Mouse (Mus musculus) lung, postnatal 0 days (tissue): ENCODE results near the gene Cacna2d3. TPM values are rescaled to one million over a fixed set of nuclear protein-coding genes. Genes with fewer than 3 reads are reported as not detected.

Experiments
- ATAC-seq: fragments of 200-750 bp; cut with Nextera tagmentation; 2 replicates; pipeline ENCODE4 v1.8.0; 2017; ENCODE audit warnings: moderate library complexity
- DNase-seq: peaks from one replicate; pipeline ENCODE4 v3.0.0-alpha.2; 2016; ENCODE audit warnings: low spot score
- H3K27ac ChIP-seq: fragments of 300-500 bp; sonication (generic); 2 replicates; pipeline ENCODE4 v1.5.1; 2014; ENCODE audit warnings: antibody characterized with exemption, mild to moderate bottlenecking, low read length, mixed read lengths
- H3K27me3 ChIP-seq: fragments of 300-500 bp; sonication (generic); replicated peaks from 2 replicates; pipeline ENCODE4 v1.6.1; 2014; ENCODE audit warnings: low read length, mixed read lengths; ENCODE audit not compliant: insufficient read depth
- H3K36me3 ChIP-seq: fragments of 300-500 bp; sonication (generic); 2 replicates; pipeline ENCODE4 v1.6.1; 2014; ENCODE audit warnings: low read length, mixed read lengths; ENCODE audit not compliant: insufficient read depth
- H3K4me1 ChIP-seq: fragments of 300-500 bp; sonication (generic); 2 replicates; pipeline ENCODE4 v1.6.1; 2014; ENCODE audit warnings: antibody characterized with exemption, low read depth, low read length, mixed read lengths; ENCODE audit not compliant: insufficient read depth
- H3K4me2 ChIP-seq: fragments of 300-500 bp; sonication (generic); replicated peaks from 2 replicates; pipeline ENCODE4 v1.6.1; 2014; ENCODE audit warnings: low read depth, mild to moderate bottlenecking, low read length, moderate library complexity, mixed read lengths
- H3K4me3 ChIP-seq: fragments of 300-500 bp; sonication (generic); 2 replicates; pipeline ENCODE4 v1.5.1; 2014; ENCODE audit warnings: low read depth, low read length
- H3K9ac ChIP-seq: fragments of 300-500 bp; sonication (generic); replicated peaks from 2 replicates; pipeline ENCODE4 v1.6.1; 2014; ENCODE audit warnings: low read depth, mild to moderate bottlenecking
- H3K9me3 ChIP-seq: fragments of 300-500 bp; sonication (generic); 2 replicates; pipeline ENCODE4 v1.6.1; 2016; ENCODE audit warnings: low read length, mixed read lengths
- CTCF ChIP-seq: IDR thresholded peaks from 2 replicates; pipeline ENCODE4 v1.5.1; 2016; ENCODE audit warnings: antibody characterized with exemption, mild to moderate bottlenecking
- EP300 ChIP-seq: IDR thresholded peaks from 2 replicates; pipeline ENCODE4 v1.6.1; 2016; ENCODE audit warnings: antibody characterized with exemption, mild to moderate bottlenecking, control low read depth
- WGBS: fragments of 180-500 bp; shearing (Covaris S2); extraction: QIAGEN DNeasy Blood & Tissue Kit; methylation state at CpG from one replicate; pipeline ENCODE4 v1.1.7; 2014; 5-methylcytosine and 5-hydroxymethylcytosine counted together
- polyA plus RNA-seq: library from polyadenylated mRNA; unstranded; fragments of >200 nt; fragmentation: Nextera tagmentation; extraction: Ambion mirVana; gene quantifications from 2 replicates; pipeline ENCODE4 v1.2.1, GENCODE M21; 2015

Cacna2d3 gene
- polyA plus RNA-seq, 1 experiment from 2014 or later = 0.50 TPM

- Histone ChIP-seq H3K27me3 (no peaks in the 10 kb centered on the region), H3K9ac (no peak overlapping the region), H3K9me3 (no peaks in the 10 kb centered on the region), H3K4me3 (no peak overlapping the region), H3K4me1 (no peaks in the 10 kb centered on the region), H3K27ac (no peak overlapping the region), H3K4me2 (no peak overlapping the region), H3K36me3 (no peaks in the 10 kb centered on the region)
- WGBS = 65% methylated on average over 7 of the region's 7 CpGs
- ATAC-seq (no peak), DNase-seq (no peak)
- no peak for TF ChIP-seq EP300
- TF ChIP-seq CTCF = no peak
These were observed 636.0 kb downstream of the Cacna2d3 start for GRCm38 (mm10) chr14:29085493-29086159.

- Histone ChIP-seq H3K4me2 (no peak overlapping the region), H3K4me3 (no peak overlapping the region), H3K9me3 (no peaks in the 10 kb centered on the region), H3K27ac (no peak overlapping the region), H3K27me3 (no peaks in the 10 kb centered on the region), H3K4me1 (no peaks in the 10 kb centered on the region), H3K9ac (no peak overlapping the region), H3K36me3 (no peaks in the 10 kb centered on the region)
- 74% methylated on average over 1 of the region's 1 CpGs for WGBS
- no peak for DNase-seq
- ATAC-seq = no peak
- TF ChIP-seq EP300 (no peak), CTCF (no peak)
These were observed 639.5 kb downstream of the Cacna2d3 start for GRCm38 (mm10) chr14:29082171-29082570.

- ATAC-seq (peak; percentile 17; the same call in 1 of the 2 replicates), DNase-seq (peak; percentile 35)
- Histone ChIP-seq H3K4me2 (no peak overlapping the region), H3K9me3 (no peaks in the 10 kb centered on the region), H3K9ac (no peak overlapping the region), H3K27ac (no peak overlapping the region), H3K36me3 (no peaks in the 10 kb centered on the region), H3K4me1 (no peaks in the 10 kb centered on the region), H3K4me3 (no peak overlapping the region), H3K27me3 (no peaks in the 10 kb centered on the region)
- 66% methylated on average over 4 of the region's 4 CpGs for WGBS
- TF ChIP-seq CTCF (no peak), EP300 (no peak)
These were observed 641.0 kb downstream of the Cacna2d3 start for GRCm38 (mm10) chr14:29080630-29081029.

GRCm38 (mm10) chr14:29080228-29080627 is 641.4 kb downstream of the Cacna2d3 start:
- Histone ChIP-seq H3K9ac (no peak overlapping the region), H3K27me3 (no peaks in the 10 kb centered on the region), H3K27ac (no peak overlapping the region), H3K4me3 (no peak overlapping the region), H3K36me3 (no peaks in the 10 kb centered on the region), H3K4me1 (no peaks in the 10 kb centered on the region), H3K4me2 (no peak overlapping the region), H3K9me3 (no peaks in the 10 kb centered on the region)
- 84% methylated on average over 4 of the region's 4 CpGs for WGBS
- ATAC-seq (no peak), DNase-seq (no peak)
- TF ChIP-seq CTCF = no peak

- WGBS = 54% methylated on average over 3 of the region's 3 CpGs
- no peak overlapping the region for H3K27ac ChIP-seq
These were observed 644.2 kb downstream of the Cacna2d3 start for GRCm38 (mm10) chr14:29077418-29077817.

GRCm38 (mm10) chr14:29073747-29074146 is 647.9 kb downstream of the Cacna2d3 start:
- WGBS = 74% methylated on average over 4 of the region's 4 CpGs
- H3K9me3 ChIP-seq = no peaks in the 10 kb centered on the region
- TF ChIP-seq CTCF (no peak; the same call in 1 of the 2 replicates), EP300 (no peak)

More at GRCm38 (mm10) chr14:29077418-29077817, 644.2 kb downstream of the Cacna2d3 start:
- TF ChIP-seq CTCF (no peak), EP300 (no peak)
- ATAC-seq (no peak), DNase-seq (no peak)
- Histone ChIP-seq H3K9me3 (no peaks in the 10 kb centered on the region), H3K27me3 (no peaks in the 10 kb centered on the region), H3K4me1 (no peaks in the 10 kb centered on the region), H3K4me3 (no peak overlapping the region), H3K9ac (no peak overlapping the region), H3K36me3 (no peaks in the 10 kb centered on the region), H3K4me2 (no peak overlapping the region)

More at GRCm38 (mm10) chr14:29073747-29074146, 647.9 kb downstream of the Cacna2d3 start:
- H3K9ac ChIP-seq = no peak overlapping the region
- H3K4me3 ChIP-seq = no peak overlapping the region
- H3K27ac ChIP-seq = no peak overlapping the region
- H3K27me3 ChIP-seq = no peaks in the 10 kb centered on the region
- ATAC-seq (no peak), DNase-seq (peak; percentile 21)
- H3K4me1 ChIP-seq = no peaks in the 10 kb centered on the region
- H3K36me3 ChIP-seq = no peaks in the 10 kb centered on the region
- H3K4me2 ChIP-seq = no peak overlapping the region
